8 mouse cellular contexts compared by ENCODE assay signal in the genomic region with DNA sequence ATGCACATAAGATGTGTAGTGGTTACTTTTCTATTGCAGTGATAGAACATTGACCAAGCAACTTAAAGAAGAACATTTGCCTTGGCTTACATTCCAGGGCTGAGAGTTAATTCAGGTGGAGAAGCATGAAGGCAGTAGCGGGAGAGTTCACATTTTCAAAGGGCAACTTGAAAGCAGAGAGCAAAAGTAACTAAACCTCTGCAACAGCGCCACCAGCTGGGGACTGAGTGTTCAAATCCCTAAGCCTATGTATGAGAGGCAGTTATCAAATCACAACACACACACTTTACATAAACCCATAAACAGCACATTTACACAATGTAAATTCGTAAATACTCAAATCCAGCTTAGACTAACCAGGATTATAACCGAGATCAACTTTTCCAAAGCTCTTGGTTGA. TPM values are rescaled to one million over a fixed set of nuclear protein-coding genes. Genes with fewer than 3 reads are reported as not detected.
DNase-seq lines count a peak whose midpoint lies in the region; ATAC-seq and TF ChIP-seq lines count a peak whose summit lies in the region.

No protein-coding gene starts in this region.

- H3K4me3 ChIP-seq in lung, postnatal 0 days (ENCODE audit: low read depth, low read length): no peak overlapping the region

- 19% methylated on average over 4 of the region's 4 CpGs for WGBS in lung, postnatal 0 days

- H3K27ac ChIP-seq in lung, postnatal 0 days (ENCODE audit: low read length): no peak overlapping the region

- ATAC-seq in lung, postnatal 0 days: peak; percentile 18

- no peaks in the 10 kb centered on the region for H3K9me3 ChIP-seq in lung, postnatal 0 days (ENCODE audit: low read length)

- H3K4me2 ChIP-seq in lung, postnatal 0 days (replicated peaks; ENCODE audit: low read depth, low read length): no peak overlapping the region

- no peaks in the 10 kb centered on the region for H3K27me3 ChIP-seq in lung, postnatal 0 days (replicated peaks; ENCODE audit: insufficient read depth, low read length)

- H3K9ac ChIP-seq in lung, postnatal 0 days (replicated peaks; ENCODE audit: low read depth): no peak overlapping the region

- H3K36me3 ChIP-seq in lung, postnatal 0 days (ENCODE audit: insufficient read depth, low read length): peaks cover 13% of the 10 kb centered on the region; the same call in 1 of the 2 replicates

- TF ChIP-seq CTCF in lung, postnatal 0 days (IDR thresholded peaks at IDR 0.05): peak; percentile 87

- DNase-seq in CD8-positive naive resting alpha-beta T cell, adult 2 months (ENCODE audit: low read depth in 2 of 2, low spot score in 2 of 2): peak; percentile 75 to 86
- peak; percentile 92 for DNase-seq in NIH3T3 (ENCODE audit: low read depth)
- peak; percentile 90 to 91 for DNase-seq in cerebellum, postnatal 10 days
- peak; percentile 59 for DNase-seq in gastrocnemius, postnatal 25 days
- DNase-seq in layer of hippocampus, adult 18-20 months (ENCODE audit: low spot score in 2 of 2): peak; percentile 57 to 87
- DNase-seq in lung, postnatal 0 days (ENCODE audit: low spot score): peak; percentile 89
- DNase-seq in right cerebral cortex, postnatal 36 days (ENCODE audit: low spot score in 2 of 2): peak; percentile 50 to 64
- peak; percentile 58 for DNase-seq in yolk sac, embryonic 10.5 days (ENCODE audit: low spot score)

- no peak for TF ChIP-seq EP300 in lung, postnatal 0 days (IDR thresholded peaks at IDR 0.05)

- H3K4me1 ChIP-seq in lung, postnatal 0 days (ENCODE audit: insufficient read depth, low read depth, low read length): peaks cover 7% of the 10 kb centered on the region; the same call in 1 of the 2 replicates

RNA-seq across cellular contexts. Expression of gene Bcas2, which starts 1.7 kb away (rescaled TPM):
- total RNA-seq in gastrocnemius, postnatal 25 days (2021): 10 to 100 TPM; 38.9 to 40.4 TPM
- 10 to 100 TPM; 63.9 to 65.8 TPM for total RNA-seq in layer of hippocampus, adult 18-20 months (2021)
- 89.8 and 95.0 TPM in 2 replicates for polyA plus RNA-seq in lung, postnatal 0 days (2015; fragmentation: Nextera tagmentation; extraction: Ambion mirVana)
